Mouse (Mus musculus): ENCODE results near the gene Kif3a.

DNA sequence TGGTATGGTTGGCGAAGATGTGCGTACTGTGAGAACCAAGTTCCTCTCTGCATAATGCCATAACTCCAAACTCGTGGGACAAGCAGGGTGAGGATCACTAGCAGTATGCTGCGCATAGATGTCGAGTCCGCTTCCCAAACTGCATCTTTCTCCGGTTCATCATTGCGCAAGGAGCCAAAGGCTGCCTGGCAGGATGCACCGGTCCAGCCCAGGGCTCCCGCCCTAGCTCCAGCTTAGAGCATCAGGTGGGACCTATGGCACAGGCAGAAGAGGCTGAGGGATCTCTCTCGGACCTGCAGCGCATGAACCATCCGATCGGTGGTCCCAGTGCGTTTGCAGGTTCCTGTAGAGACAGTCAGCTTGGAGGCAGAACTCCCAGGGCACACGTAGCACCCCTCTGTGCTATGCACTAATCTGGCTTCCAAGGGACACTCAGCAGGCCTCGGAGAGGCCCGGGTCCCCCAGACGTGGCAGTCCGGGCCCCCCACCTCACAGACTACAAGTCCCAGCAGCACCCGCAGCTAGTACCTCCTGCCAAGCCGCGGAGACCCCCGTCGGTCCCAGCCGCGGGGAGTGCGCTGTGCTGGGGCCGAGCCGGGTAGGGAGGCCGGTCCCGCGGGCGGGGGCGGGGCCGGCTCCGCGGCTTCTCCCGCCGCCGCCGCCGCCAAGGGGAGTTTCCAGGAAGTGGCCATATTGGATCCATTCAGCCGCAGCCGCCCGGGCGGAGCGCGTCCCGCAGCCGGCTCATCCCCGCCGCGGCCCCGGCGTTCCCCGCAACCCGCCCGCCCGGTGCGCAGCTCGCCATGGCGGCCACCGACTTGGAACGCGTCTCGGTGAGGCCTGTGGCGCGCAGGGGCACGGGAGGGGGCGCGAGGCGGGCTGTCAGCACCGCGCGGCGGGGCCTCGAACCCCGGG lies 47.7 kb upstream of the Kif3a start, which contains the start of gene Sept8:
- TF ChIP-seq CTCF (IDR thresholded peaks at IDR 0.05; ENCODE audit: low read depth) (no peak), EP300 (IDR thresholded peaks at IDR 0.05; ENCODE audit: low read depth) (no peak)

Measured in heart, postnatal 0 days (tissue).